ENCODE assay signal across 1 mouse cellular context in genomic region chr2:127584436-127584858, GRCm38 (mm10).
TF ChIP-seq lines count a peak whose summit lies in the region.

No protein-coding gene starts in this region.

TF ChIP-seq in myocyte, 11 proteins besides CTCF, POLR2A, EP300 and RAD21 (continued from another document):
- TF ChIP-seq MYOG (IDR thresholded peaks at IDR 0.05; ENCODE audit: control insufficient read depth in 1 of 3, insufficient read depth in 1 of 3, insufficient read length in 2 of 3, low read depth in 2 of 3) = no peak
- TF ChIP-seq E2F4 (IDR thresholded peaks at IDR 0.05; ENCODE audit: insufficient read depth) = no peak
- no peak for TF ChIP-seq TCF3 (IDR thresholded peaks at IDR 0.05; ENCODE audit: insufficient read length, low read depth)
- no peak for TF ChIP-seq USF1 (IDR thresholded peaks at IDR 0.05; ENCODE audit: low read depth)
- peak; percentile 74 for TF ChIP-seq POLR2AphosphoS2 (IDR thresholded peaks at IDR 0.05; ENCODE audit: insufficient read length, low read depth)
